Mouse (Mus musculus): Measurements from ENCODE around the gene Arf6. TPM values are rescaled to one million over a fixed set of nuclear protein-coding genes. Genes with fewer than 3 reads are reported as not detected.

Gene Arf6
- polyA plus RNA-seq, 1 experiment from 2014 or later: 54.9 TPM

- Histone ChIP-seq H3K27ac (no peak overlapping the region), H3K36me3 (no peaks in the 10 kb centered on the region)
- ATAC-seq: no peak
Observed at GRCm38 (mm10) chr12:69419017-69419605, 47.2 kb downstream of the Arf6 start.

GRCm38 (mm10) chr12:69419606-69420005 lies 47.7 kb downstream of the Arf6 start:
- no peaks in the 10 kb centered on the region for H3K27me3 ChIP-seq (replicated peaks)
- no peak overlapping the region for H3K27ac ChIP-seq
- H3K9ac ChIP-seq: no peak overlapping the region
- ATAC-seq: no peak
- H3K36me3 ChIP-seq: no peaks in the 10 kb centered on the region
- 88% methylated on average over 4 of the region's 4 CpGs for WGBS
- H3K9me3 ChIP-seq: no peaks in the 10 kb centered on the region
- no peak overlapping the region for H3K4me3 ChIP-seq (replicated peaks)
- H3K4me2 ChIP-seq (replicated peaks): no peak overlapping the region
- H3K4me1 ChIP-seq (replicated peaks): peaks cover 12% of the 10 kb centered on the region; the same call in 1 of the 2 replicates

More at GRCm38 (mm10) chr12:69419017-69419605, 47.2 kb downstream of the Arf6 start:
- no peaks in the 10 kb centered on the region for H3K27me3 ChIP-seq (replicated peaks)
- WGBS: 54% methylated on average over 14 of the region's 14 CpGs
- no peak overlapping the region for H3K9ac ChIP-seq
- H3K4me1 ChIP-seq (replicated peaks): peaks cover 12% of the 10 kb centered on the region; the same call in 1 of the 2 replicates
- H3K9me3 ChIP-seq: no peaks in the 10 kb centered on the region
- H3K4me3 ChIP-seq (replicated peaks): no peak overlapping the region
- H3K4me2 ChIP-seq (replicated peaks): no peak overlapping the region

GRCm38 (mm10) chr12:69420716-69421115 lies 48.8 kb downstream of the Arf6 start:
- Histone ChIP-seq H3K27ac (no peak overlapping the region), H3K9ac (no peak overlapping the region), H3K4me3 (replicated peaks) (no peak overlapping the region), H3K4me2 (replicated peaks) (no peak overlapping the region), H3K9me3 (no peaks in the 10 kb centered on the region), H3K27me3 (replicated peaks) (no peaks in the 10 kb centered on the region), H3K36me3 (no peaks in the 10 kb centered on the region), H3K4me1 (replicated peaks) (peaks cover 11% of the 10 kb centered on the region; the same call in 1 of the 2 replicates)
- 59% methylated on average over 3 of the region's 3 CpGs for WGBS
- no peak for ATAC-seq

- Histone ChIP-seq H3K27ac (no peak overlapping the region), H3K4me3 (replicated peaks) (no peak overlapping the region), H3K4me2 (replicated peaks) (no peak overlapping the region), H3K4me1 (replicated peaks) (peaks cover 9% of the 10 kb centered on the region; the same call in 1 of the 2 replicates), H3K9me3 (no peaks in the 10 kb centered on the region), H3K9ac (no peak overlapping the region), H3K36me3 (no peaks in the 10 kb centered on the region), H3K27me3 (replicated peaks) (no peaks in the 10 kb centered on the region)
- ATAC-seq: no peak
- 71% methylated on average over 20 of the region's 20 CpGs for WGBS
Observed at GRCm38 (mm10) chr12:69422827-69423537, 51.0 kb downstream of the Arf6 start.

Other genes with a start within 250 kb of the Arf6 start
- 1,714 and 2,016 TPM in 2 replicates for gene Rps29, start 213.0 kb upstream of the Arf6 start, polyA plus RNA-seq (2015; fragmentation: Nextera tagmentation; extraction: Ambion mirVana)
- 17.2 and 17.8 TPM in 2 replicates for gene Lrr1, start 203.3 kb upstream of the Arf6 start, polyA plus RNA-seq (2015; fragmentation: Nextera tagmentation; extraction: Ambion mirVana)
- gene Rpl36al, start 188.1 kb upstream of the Arf6 start, polyA plus RNA-seq (2015; fragmentation: Nextera tagmentation; extraction: Ambion mirVana): 720 and 763 TPM in 2 replicates
- 52.8 and 58.7 TPM in 2 replicates for gene Mgat2, start 188.0 kb upstream of the Arf6 start, polyA plus RNA-seq (2015; fragmentation: Nextera tagmentation; extraction: Ambion mirVana)
- gene Gm49383, start 175.0 kb upstream of the Arf6 start, polyA plus RNA-seq (2015; fragmentation: Nextera tagmentation; extraction: Ambion mirVana): 25.4 and 28.6 TPM in 2 replicates
- gene Dnaaf2, start 173.7 kb upstream of the Arf6 start, polyA plus RNA-seq (2015; fragmentation: Nextera tagmentation; extraction: Ambion mirVana): 9.0 and 9.1 TPM in 2 replicates
- gene Gm49384, start 167.9 kb upstream of the Arf6 start, polyA plus RNA-seq (2015; fragmentation: Nextera tagmentation; extraction: Ambion mirVana): 23.7 and 24.7 TPM in 2 replicates
- gene Pole2, start 144.0 kb upstream of the Arf6 start, polyA plus RNA-seq (2015; fragmentation: Nextera tagmentation; extraction: Ambion mirVana): 23.4 and 25.9 TPM in 2 replicates
- gene Klhdc1, start 131.0 kb upstream of the Arf6 start, polyA plus RNA-seq (2015; fragmentation: Nextera tagmentation; extraction: Ambion mirVana): 5.0 and 7.4 TPM in 2 replicates
- gene Klhdc2, start 75.5 kb upstream of the Arf6 start, polyA plus RNA-seq (2015; fragmentation: Nextera tagmentation; extraction: Ambion mirVana): 107 and 115 TPM in 2 replicates
- gene Nemf, start 15.0 kb upstream of the Arf6 start, polyA plus RNA-seq (2015; fragmentation: Nextera tagmentation; extraction: Ambion mirVana): 71.6 and 71.8 TPM in 2 replicates
- 1.7 and 2.0 TPM in 2 replicates for gene Gm9887, start 308 bp downstream of the Arf6 start, polyA plus RNA-seq (2015; fragmentation: Nextera tagmentation; extraction: Ambion mirVana)
- 25.6 and 26.7 TPM in 2 replicates for gene Vcpkmt, start 210.9 kb downstream of the Arf6 start, polyA plus RNA-seq (2015; fragmentation: Nextera tagmentation; extraction: Ambion mirVana)

Data from intestine, embryonic 15.5 days (tissue).